Mouse (Mus musculus) gastrocnemius, adult 18-20 months (tissue): ENCODE results near the gene Olfr1225. TPM values are rescaled to one million over a fixed set of nuclear protein-coding genes. Genes with fewer than 3 reads are reported as not detected.
"Not testable (repeated sequence)": the region's sequence is repeated elsewhere in the genome, so short reads cannot be mapped to it uniquely, and the experiment has no call there.

Experiments
- DNase-seq: peaks from one replicate; pipeline ENCODE4 v3.0.0; 2021; ENCODE audit warnings: low spot score
- long read RNA-seq, 2 experiments: library from polyadenylated mRNA; stranded (forward); transcript quantifications; one replicate each; pipeline ENCODE4 v2.0.0; 2021
- total RNA-seq, 2 experiments: library from RNA; stranded (reverse); gene quantifications; 2 replicates each; pipeline ENCODE4 v1.2.3; 2021

Olfr1225 gene
- not detected for total RNA-seq
- long read RNA-seq, experiment 1: 0 reads
- long read RNA-seq, experiment 2: 0 reads

- no peak for DNase-seq
These were observed at the start of gene Olfr1225 for GRCm38 (mm10) chr2:89174569-89174968. TSS of gene Olfr1225 (minus strand) at chr2:89174669.

GRCm38 (mm10) chr2:89199948-89200347, 25.5 kb upstream of the Olfr1225 start, which contains the start of gene Olfr1226:
TSS of gene Olfr1226 (minus strand) at chr2:89200048.
- DNase-seq: no peak

DNA sequence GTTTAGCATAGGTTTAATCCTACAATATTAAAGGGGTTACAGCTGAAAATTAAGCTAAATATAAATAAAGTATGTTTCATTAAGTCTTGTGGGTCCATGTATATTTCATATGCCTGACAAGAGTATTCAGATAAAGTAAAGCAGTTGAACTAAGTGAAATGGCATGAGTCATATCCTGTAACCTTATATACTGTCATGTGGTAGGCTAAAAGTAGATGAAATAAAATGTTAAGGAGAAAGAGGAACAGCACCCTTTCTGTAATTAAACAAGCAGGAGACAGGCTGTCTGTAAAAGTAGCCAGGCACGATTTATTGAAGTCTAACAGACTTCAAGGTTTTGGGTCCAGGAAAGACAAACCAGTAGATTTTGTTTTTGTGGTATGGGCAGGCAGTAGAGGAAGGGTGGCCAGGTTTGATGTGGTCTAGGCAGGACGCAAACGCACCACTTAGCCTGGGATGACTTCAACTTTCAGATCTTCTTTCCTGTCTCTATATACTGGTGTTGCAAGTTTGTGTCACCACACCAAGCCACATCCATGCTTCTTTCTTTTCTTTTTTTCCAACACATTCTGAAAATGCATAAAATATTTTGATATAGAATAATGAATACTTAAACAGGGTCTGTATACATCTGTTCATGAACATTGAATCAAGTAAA, 22.0 kb upstream of the Olfr1225 start:
- DNase-seq: no peak

GRCm38 (mm10) chr2:89164711-89165110, 9.8 kb downstream of the Olfr1225 start:
- not testable (repeated sequence) for DNase-seq

DNA sequence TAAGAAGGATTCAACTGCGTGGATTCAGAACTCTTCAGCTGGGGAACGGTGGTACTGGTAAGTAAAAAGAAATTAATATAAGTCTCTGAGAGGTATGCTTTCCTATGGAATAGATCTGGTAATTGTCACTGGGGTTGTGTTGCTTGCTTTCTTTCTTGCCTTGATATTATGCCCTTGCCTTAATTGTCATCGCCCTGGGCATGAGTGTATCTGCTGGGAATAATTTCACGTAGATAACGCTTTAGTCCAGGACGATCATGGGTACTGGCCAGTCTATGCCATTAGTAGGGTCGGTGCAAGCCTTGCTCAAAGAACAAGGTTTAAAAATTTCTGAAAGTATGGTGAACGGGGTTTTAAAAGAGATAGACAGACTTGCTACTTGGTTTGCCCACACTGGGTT, 10.5 kb downstream of the Olfr1225 start, which contains the start of gene Olfr1224-ps1:
Gene Olfr1224-ps1, minus strand, starts transcription at position 101 of the 400 bp plus-strand sequence.
- not testable (repeated sequence) for DNase-seq

DNA sequence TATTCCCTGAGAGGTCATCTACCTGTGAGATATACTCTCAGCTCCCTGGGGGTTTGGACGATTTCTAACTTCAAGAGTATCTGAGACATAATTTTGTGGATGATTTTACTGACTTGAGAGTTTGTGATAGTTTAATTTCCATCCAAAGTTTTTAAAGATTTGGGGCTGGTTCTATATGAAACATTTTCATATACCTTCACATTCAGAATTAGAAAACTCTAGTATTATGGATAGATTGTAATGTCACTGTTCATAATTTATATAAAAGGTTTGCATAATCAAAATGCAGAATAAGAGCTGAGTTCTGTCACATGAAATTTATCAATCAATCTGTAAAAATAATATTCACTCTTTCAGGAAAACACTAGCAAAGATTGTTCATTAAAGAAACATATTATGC, 23.0 kb downstream of the Olfr1225 start, which contains the start of gene Olfr1223:
Gene Olfr1223, minus strand, starts transcription at position 101 of the 400 bp plus-strand sequence.
- no peak for DNase-seq

- DNase-seq: no peak
These were observed 41.5 kb downstream of the Olfr1225 start, which contains the start of gene Olfr1222 for GRCm38 (mm10) chr2:89132954-89133353. TSS of gene Olfr1222 (minus strand) at chr2:89133054.

Other genes starting within 250 kb of the Olfr1225 start
- gene Olfr1211, start 236.6 kb downstream of the Olfr1225 start, total RNA-seq: not detected
- not detected for gene Olfr1212, start 220.7 kb downstream of the Olfr1225 start, total RNA-seq
- not detected for gene Gm13762, start 194.4 kb downstream of the Olfr1225 start, total RNA-seq
- gene Olfr1214, start 182.0 kb downstream of the Olfr1225 start, total RNA-seq: not detected
- gene Olfr1215, start 167.7 kb downstream of the Olfr1225 start, total RNA-seq: not detected
- gene Olfr1216, start 156.3 kb downstream of the Olfr1225 start, total RNA-seq: not detected
- not detected for gene Olfr1217, start 142.6 kb downstream of the Olfr1225 start, total RNA-seq
- not detected for gene Olfr1218, start 113.5 kb downstream of the Olfr1225 start, total RNA-seq
- gene Olfr1219, start 91.2 kb downstream of the Olfr1225 start, total RNA-seq: not detected
- not detected for gene Olfr1220, start 67.8 kb downstream of the Olfr1225 start, total RNA-seq
- gene Olfr1221, start 57.4 kb downstream of the Olfr1225 start, total RNA-seq: not detected
- not detected for gene Olfr1222, start 41.6 kb downstream of the Olfr1225 start, total RNA-seq
- not detected for gene Olfr1223, start 23.1 kb downstream of the Olfr1225 start, total RNA-seq
- not detected for gene Olfr1224-ps1, start 10.6 kb downstream of the Olfr1225 start, total RNA-seq
- not detected for gene Olfr1226, start 25.4 kb upstream of the Olfr1225 start, total RNA-seq
- gene Olfr1228, start 79.4 kb upstream of the Olfr1225 start, total RNA-seq: not detected
- gene Olfr1229, start 113.3 kb upstream of the Olfr1225 start, total RNA-seq: not detected
- gene Olfr1230, start 122.6 kb upstream of the Olfr1225 start, total RNA-seq: not detected
- not detected for gene Olfr1231, start 132.4 kb upstream of the Olfr1225 start, total RNA-seq
- not detected for gene Olfr1232, start 155.0 kb upstream of the Olfr1225 start, total RNA-seq
- not detected for gene Olfr1233, start 167.7 kb upstream of the Olfr1225 start, total RNA-seq
- gene Olfr1234, start 190.2 kb upstream of the Olfr1225 start, total RNA-seq: not detected
- gene Olfr1238, start 235.0 kb upstream of the Olfr1225 start, total RNA-seq: not detected
- not detected for gene Olfr1239, start 245.7 kb upstream of the Olfr1225 start, total RNA-seq